Mouse (Mus musculus) left cerebral cortex, postnatal 36 days (tissue): ENCODE data around the gene Metap2. TPM values are rescaled to one million over a fixed set of nuclear protein-coding genes. Genes with fewer than 3 reads are reported as not detected.

ENCODE experiments used
- DNase-seq, 2 experiments: peaks; one replicate each; pipeline ENCODE4 v3.0.0; 2021 to 2022; ENCODE audit warnings: low spot score in 2 of 2, mixed read lengths in 1 of 2
- intact Hi-C: fragments of 180-260 bp; cut with DNase I; formaldehyde crosslinking; loops from one replicate; pipeline ENCODE4 v1.15.1; 2025
- total RNA-seq, 2 experiments: library from RNA; stranded (reverse); gene quantifications; 2 replicates each; pipeline ENCODE4 v1.2.3; 2021

Metap2 gene
- total RNA-seq, 2 experiments from 2014 or later: 102 to 118 TPM

DNA sequence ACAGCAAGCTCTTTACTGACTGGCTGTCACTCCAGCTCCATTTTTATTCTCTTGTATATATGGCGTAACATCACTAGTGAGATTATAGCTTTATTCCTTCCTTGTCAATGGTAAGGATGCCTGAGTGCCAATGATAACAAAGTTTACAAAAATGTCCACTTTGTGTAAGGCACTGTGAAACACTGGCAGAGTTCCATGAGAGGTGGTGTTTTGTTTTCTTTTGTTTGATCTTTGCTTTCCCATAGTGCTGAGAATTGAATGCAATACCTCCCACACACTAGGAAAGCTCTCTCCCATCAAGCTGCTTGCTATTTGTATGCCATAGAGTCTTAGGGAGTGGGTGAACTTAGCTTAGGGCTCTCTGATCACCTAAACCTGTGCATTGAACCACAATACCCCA is 16.0 kb upstream of the Metap2 start:
- DNase-seq: no peak
- intact Hi-C loops: no loop called here

DNA sequence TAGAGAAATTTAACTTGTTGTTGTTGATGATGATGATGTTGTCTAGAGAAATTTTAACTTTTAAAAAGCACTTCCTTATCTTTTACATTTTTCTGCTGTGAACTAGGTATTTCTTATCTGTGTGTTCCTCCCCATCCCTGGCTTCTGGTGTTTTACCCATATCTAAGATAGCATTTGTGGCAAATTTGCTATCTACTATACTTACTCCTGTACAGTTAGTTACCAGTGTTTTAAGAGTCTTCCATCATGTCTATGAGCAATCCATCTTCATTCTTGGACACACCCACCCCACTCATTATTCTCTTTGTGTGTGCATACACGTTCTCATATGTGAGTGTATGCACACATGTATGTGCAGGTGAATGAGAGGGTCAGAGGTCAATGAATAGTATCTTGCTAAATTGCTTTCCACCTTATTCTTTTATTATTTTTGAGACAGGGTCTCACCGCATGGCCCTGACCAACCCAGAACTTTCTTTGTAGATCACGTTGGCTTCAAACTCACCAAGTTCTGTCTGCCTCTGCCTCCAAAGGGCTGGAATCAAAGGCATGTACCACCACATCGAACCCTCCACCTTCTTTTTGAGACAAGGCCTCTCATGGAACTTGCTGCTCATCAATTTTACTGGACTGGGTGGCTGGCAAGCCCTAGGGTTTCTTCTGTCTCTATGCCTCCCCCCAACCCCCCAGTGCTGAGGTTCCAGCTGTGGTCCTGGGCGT is 15.4 kb upstream of the Metap2 start:
- intact Hi-C loops: no loop called here
- no peak for DNase-seq

DNA sequence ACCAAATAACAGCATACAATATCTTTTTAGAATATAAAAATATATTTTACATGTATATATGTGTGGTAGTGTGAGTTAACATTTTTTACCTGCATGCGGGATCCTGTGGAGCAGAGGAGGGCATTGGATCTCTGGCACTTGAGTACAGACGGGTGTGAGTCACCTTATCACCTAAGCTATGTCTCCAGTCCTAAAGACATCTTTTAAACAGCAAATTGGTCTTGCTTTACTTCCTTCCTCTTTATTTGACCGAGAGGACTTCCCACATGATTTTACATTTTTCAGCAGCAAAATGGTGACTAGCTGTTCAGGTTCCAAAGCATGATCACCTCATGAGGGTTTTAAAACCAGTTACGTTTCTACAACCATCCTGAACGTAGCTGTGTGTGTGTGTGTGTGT is 14.4 kb upstream of the Metap2 start:
- intact Hi-C loops: no loop called here
- DNase-seq: no peak

DNA sequence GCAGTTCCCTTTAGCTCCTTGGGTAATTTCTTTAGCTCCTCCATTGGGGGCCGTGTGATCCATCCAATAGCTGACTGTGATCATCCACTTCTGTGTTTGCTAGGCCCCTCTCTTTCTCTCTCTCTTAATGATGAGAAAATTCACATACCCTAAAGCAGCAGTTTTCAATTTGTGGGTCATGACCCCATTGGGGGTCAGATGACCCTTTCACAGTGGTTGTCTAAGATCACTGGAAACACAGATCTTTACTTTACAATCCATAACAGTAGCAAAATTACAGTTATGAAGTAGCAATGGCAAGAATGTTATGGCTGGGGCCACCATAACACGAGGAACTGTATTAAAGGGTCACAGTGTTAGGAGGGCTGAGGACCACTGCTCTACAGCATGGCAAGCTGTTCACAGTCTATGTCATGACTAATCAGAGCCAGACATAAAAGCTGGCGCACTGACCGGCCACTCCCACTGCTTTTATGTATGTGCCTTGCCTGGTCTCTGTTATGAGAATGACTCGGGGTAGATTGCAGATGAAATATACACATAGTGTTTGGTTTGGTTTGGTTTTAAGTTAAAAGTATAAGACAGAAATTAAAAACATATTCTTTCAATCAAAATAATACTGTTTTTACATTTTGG is 13.0 kb upstream of the Metap2 start:
- intact Hi-C loops: no loop called here
- DNase-seq: no peak

DNA sequence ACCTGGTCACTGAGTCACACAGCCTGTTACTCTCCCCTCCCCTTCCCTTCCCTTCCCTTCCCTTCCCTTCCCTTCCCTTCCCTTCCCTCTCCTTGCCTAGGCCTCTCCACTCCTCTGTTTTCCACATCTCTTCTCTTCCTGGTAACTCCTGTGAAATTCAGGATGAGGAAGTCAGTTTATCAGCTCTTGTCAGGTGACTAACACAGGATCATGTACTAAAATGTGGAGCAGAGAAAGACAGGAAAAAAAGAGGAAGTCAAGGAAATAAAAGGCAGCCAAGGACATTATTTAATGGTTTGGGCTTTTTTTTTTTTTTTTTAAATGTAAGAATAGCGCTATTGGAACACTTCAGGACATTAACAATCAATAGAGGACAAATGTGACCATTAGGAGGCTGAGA is 12.1 kb upstream of the Metap2 start:
- no peak for DNase-seq
- intact Hi-C loops: no loop called here

DNA sequence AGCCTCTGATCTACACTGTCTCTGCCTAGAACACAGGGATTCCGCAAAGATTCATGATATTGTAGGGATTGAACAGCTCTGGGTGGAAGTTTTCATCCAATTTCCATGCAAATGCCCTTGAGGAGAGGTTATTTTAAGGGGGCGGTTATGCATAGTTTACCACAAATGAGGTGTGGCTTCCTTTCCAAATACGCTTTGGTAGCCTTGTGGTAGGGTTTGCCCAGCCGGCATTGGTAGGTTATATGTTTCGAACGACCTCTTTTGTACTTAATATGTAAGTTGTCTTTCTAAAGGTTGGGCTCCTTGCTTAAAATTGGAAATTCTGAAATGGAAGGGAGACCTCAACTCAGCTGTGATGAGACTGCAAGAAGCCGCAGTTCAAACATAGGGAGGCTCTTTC is 11.6 kb upstream of the Metap2 start:
- intact Hi-C loops: no loop called here
- DNase-seq: no peak

DNA sequence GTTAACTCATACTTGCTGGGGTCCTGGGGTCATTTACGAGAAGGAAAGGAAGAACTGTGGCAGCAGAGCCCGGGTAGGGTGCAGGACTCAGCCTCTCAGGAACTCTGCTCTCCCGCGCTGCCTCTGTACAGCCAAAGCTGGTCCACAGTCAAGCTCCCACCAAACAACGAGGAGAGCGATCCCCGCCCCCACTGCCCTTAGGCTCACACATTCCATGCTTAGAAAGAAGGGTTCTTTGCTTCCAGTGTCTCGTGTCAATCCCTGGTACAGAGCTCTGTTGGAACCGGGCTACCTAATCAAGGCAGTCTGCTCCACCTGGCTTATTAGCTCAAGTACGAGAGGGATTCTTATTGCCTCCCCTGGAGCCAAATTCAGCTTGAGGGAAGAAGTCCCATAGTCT is 10.5 kb upstream of the Metap2 start:
- no peak for DNase-seq
- intact Hi-C loops: no loop called here

DNA sequence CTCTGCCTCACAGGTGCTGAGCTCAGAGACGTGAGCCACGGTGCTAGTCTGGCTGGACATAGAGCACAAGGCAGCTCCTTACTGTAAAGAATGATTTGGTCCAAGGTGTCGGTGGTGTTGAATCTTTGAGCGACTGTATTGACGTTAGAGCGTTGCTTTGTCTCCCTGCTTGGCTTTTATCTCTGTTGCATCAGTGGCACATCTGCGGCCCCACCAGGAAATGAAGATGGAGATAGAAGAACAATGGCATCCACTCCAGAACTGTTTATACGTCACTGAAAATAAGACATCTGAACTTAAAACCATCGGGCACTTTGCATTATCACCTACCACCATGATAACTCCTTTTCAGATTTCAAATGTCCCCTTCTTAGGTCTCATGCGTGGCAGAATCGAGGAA is 3.0 kb upstream of the Metap2 start:
- no peak for DNase-seq
- intact Hi-C loops: no loop called here

DNA sequence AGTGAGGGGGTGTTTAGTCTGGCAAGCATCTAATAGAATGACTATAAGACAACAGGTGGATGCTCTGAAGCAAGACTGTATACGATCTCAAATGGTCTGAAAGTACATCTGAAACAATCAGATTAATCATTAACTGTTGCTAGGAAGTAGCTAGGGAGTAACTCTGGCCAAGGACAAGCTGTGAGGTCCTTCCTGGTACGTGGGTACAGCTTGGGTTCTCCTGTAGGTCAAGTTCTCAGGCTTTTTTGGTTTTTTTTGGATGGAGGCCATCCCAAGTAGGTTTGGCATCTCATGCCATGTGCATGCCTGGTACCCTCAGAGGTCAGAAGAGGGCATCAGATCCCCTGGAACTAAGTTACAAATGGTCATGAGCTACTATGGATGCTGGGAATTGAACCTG is 2.4 kb upstream of the Metap2 start:
- intact Hi-C loops: no loop called here
- no peak for DNase-seq

DNA sequence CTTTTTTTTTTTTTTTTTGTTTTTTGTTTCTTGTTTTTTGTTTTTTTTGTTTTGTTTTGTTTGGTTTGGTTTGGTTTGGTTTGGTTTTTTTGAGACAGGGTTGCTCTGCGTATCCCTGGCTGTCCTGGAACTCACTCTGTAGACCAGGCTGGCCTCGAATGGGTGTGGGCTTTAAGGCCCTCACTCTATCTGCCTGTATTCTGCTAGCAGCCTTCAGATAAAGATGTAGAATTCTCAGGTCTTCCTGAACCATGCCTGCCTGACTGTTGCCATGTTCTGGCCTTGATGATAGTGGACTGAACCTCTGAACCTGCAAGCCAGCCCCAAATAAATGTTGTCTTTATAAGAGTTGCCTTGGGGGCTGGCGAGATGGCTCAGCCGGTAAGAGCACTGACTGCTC is 4.3 kb downstream of the Metap2 start:
- no peak for DNase-seq
- intact Hi-C loops: no loop called here

DNA sequence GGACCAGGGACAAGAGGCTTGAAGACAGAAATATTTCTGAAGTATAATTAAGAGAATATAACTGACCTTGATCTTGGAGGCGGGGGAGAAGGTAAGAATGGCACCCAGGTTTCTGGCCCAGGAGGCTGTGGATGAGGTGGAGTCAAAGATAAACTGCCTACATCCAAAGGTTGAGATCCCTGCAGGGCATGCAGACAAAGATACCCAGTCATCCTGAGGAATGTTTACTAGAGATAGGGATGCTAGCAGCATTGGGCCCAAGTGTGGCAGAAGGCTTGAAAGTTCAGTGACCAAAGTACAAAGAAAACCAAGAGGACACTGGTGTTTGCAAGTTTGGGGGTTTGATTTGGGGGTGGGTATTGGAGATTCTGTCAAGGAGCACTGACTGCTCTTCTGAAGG is 5.9 kb downstream of the Metap2 start:
- intact Hi-C loops: no loop called here
- DNase-seq: no peak

DNA sequence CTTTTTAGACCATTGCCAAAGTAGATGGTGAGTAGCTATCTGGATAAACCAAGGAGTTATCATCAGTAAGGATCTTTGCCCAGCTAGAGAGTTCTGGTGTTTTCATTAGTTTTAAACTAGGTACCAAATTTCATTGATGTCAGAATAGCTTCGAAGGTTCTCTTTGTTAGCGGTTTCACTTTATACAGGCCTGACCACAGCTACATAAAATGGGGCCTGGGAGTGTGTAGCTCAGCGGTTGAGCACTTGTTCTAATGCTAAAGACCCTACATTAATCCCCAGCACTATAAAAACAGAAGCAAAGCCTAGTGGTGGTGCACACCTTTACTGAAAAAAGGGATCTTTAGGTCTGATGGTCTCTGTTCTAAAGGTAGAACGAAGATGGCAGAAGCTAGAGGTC is 6.3 kb downstream of the Metap2 start:
- intact Hi-C loops: no loop called here
- no peak for DNase-seq

DNA sequence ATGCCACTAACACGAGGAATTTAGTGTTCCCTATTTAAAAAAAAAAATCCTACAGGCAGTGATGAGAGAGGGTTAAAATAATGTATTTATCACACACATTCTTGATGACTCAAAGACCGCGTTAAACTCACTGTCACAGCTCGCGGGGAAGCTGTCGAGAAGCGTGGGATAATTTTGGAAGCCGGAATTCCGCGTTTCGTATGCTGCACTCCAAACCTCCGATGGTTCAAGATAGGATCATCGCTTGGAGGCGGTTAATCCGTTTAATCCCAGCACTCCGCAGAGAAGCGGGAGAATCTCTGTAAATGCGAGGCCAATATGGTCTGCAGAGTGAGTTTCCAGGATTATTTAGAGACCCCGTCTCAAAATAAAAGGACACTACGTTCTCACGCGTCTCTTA is 6.9 kb downstream of the Metap2 start:
- no peak for DNase-seq
- intact Hi-C loops: loop anchor here (10.0 kb wide), 1 partner anchor 255 kb away; the partner anchor contains the start of gene Nr2c1

DNA sequence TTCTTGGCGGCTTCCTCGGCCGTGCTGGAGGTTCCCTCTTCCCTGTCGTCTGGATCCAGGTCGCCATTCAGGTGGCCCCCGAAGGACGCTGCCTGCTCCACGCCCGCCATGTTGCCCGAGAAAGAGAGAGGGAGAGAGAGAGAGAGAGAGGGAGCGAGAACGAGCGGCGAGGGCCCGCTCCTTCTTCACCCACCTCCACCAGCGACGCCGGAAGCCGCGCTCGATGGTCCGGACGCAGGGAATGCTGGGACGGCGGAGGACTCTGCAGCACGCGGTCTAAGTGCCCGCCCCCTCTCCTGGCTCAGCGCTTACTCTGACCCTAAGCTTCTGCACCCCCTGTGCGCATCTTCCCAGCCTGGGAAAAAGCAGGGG is 7.3 kb downstream of the Metap2 start:
- intact Hi-C loops: loop anchor here (10.0 kb wide), 1 partner anchor 255 kb away; the partner anchor contains the start of gene Nr2c1
- peak; percentile 92 for DNase-seq

DNA sequence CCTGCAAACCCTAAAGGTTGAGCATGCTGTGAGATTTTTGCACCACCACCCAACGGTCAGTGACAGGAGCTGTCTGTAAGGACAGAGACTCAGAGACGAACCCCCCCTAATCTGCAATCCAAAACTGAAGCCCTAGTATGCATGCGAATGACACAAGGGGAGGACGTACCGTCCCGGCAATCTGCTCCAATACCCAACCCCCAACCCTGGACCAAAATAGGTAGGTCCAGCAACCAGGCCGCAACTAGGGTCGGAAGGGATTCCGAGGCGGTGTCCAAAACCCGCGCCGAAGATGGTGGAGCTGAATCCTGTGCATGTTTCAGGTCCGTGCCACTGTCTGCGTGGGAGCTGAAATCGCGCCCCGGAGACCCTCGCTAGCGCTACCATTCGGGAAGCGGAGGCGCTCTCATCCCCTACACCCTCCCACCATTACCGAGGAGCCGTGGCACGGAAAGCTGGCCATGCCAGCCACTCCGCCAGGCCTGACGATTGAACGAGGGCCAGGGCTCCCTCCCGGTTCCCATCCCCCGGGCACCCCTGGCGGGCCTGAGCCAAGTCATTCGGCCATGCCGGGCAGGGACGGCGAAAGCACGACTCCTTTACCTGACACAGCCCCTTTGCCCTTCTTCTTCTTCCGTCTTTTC is 7.8 kb downstream of the Metap2 start:
- no peak for DNase-seq
- intact Hi-C loops: loop anchor here (10.0 kb wide), 1 partner anchor 256 kb away; the partner anchor contains the start of gene Nr2c1

DNA sequence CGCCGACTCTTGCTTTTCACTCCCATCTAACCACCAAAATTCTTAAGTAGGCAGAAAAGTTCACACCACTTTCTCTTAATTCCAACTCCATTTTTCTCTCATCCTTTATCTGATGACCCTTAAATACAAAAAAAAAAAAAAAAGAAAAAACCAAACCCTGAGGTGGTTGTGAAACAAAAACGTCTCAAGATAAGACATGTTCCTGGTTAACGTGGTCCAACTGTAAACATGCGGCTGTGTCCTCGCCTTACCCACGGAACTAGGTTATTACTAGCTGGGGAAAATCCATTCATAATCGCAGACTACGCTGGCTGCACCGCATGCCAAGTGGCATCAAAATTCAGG is 8.3 kb downstream of the Metap2 start:
- no peak for DNase-seq
- intact Hi-C loops: loop anchor here (10.0 kb wide), 1 partner anchor 256 kb away; the partner anchor contains the start of gene Nr2c1

DNA sequence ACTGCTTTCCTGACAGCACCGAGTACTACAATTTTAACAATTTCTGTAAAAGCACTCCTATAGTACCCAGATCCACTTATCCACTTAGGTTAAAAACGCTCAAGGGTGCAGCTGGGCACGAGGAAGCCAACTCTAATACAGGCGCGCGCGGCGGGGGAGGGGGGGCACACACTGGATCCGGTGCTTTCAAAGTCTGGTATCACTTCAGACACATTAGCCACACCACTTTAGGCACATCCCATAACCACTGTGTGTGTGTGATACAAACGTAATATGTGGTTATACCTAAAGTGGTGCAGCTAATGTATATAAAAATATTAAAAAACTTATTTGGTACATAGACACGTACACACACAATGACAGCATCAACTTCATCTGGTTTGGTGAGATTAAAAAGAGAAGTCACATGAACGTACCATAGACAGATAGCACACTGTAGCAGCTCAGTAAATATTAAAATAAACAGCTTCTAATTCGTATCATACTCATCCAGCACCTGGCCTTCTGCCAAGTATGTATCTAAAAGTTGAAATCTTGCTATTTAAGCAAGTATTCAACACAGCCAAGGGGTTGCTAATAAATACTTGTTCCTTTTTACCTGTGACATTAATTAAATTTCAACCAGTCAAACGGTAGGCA is 10.9 kb downstream of the Metap2 start:
- DNase-seq: no peak
- intact Hi-C loops: loop anchor here (10.0 kb wide), 1 partner anchor 259 kb away; the partner anchor contains the start of gene Nr2c1

DNA sequence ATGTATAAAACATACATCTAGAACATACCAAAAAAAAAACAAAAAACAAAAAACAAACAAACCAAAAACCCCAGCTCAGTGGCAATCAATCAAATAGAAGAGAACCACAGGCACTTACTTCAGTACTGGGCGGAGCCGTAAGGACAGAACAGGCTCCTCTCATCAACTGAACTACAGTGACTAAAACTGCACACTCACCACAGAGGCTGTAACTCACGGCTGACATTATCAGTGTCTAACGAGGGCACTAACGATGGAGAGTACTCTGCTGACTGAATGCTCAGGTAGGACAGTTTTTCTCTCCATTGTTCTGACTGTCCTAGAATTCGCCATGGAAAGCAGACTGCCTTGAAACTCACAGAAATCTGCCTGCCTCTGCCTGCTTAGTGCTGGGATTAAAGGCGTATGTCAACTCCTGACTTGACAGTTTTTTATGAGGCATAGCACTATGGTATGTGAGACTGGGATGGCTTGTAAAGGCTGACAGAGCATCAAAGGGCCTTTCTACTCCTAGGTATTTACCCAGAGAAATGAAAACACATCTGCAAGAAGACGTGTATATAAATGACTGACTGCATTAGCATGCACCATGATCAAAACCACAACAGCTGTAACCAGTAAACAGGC is 14.0 kb downstream of the Metap2 start:
- no peak for DNase-seq
- intact Hi-C loops: loop anchor here (10.0 kb wide), 1 partner anchor 262 kb away; the partner anchor contains the start of gene Nr2c1

DNA sequence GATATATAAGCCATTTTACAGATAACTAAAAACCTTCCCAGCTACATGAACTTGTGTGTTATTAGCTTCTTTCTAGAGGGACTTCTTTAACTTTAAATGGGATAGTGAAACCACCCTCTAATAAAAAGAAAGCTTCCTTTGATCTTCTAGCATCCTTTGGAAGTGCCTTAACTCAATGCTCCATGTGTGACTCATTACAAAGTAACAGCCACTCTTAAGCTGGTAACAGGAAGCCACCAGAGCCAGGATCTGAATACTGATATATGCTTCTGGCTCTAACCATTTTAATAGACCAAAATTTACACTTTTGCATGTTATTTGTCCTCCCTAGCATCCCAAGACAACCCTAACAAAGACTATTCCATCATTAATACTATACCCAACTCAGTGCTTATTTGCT is 15.0 kb downstream of the Metap2 start:
- DNase-seq: no peak
- intact Hi-C loops: loop anchor here (10.0 kb wide), 1 partner anchor 263 kb away; the partner anchor contains the start of gene Nr2c1

DNA sequence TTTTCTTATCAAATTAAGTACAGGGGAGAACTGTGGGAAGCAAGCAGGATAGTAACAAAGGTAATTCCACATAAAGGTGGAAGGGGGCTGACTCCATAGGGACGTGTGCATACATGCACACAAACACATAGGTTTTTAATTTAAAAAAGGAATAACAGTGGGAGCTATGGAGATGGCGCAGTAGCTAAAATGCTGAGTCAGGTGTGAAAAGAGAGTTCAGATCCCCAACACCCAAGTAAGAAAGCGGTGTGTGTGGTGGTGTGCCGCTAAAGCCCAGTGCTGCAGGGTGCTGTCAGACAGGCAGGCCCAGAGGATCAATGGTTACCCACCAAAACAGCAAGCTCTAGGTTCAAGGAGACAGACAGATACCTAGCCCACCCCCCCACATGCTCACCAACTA is 18.2 kb downstream of the Metap2 start:
- DNase-seq: no peak
- intact Hi-C loops: no loop called here
